Mouse (Mus musculus) ES-E14 (cell line): Measurements from ENCODE around the gene Fabp3. TPM values are rescaled to one million over a fixed set of nuclear protein-coding genes. Genes with fewer than 3 reads are reported as not detected.

Source experiments
- DNase-seq: peaks from one replicate; pipeline ENCODE4 v3.0.0-alpha.2; 2013; ENCODE audit warnings: low read depth, low spot score
- H3K27ac ChIP-seq: 2 replicates; pipeline ENCODE4 v1.5.1; 2012; ENCODE audit warnings: low read depth, mild to moderate bottlenecking, low read length, moderate library complexity, mixed read lengths; ENCODE audit not compliant: poor library complexity, insufficient read depth, severe bottlenecking
- H3K36me3 ChIP-seq: 2 replicates; pipeline ENCODE4 v1.6.1; 2012; ENCODE audit warnings: mild to moderate bottlenecking, low read length, moderate library complexity, mixed read lengths; ENCODE audit not compliant: control insufficient read depth, poor library complexity, insufficient read depth, severe bottlenecking
- H3K4me1 ChIP-seq, 2 experiments: fragments of 150-350 bp in 1 of 2; sonication (generic) in 1 of 2; 2 replicates each; pipeline ENCODE4 v1.6.1; 2012; ENCODE audit warnings: low read length in 2 of 2, mild to moderate bottlenecking in 1 of 2, mixed read lengths in 1 of 2; ENCODE audit not compliant: control insufficient read depth in 2 of 2, insufficient read depth in 2 of 2, poor library complexity in 1 of 2
- H3K4me3 ChIP-seq, 2 experiments: fragments of 150-350 bp in 1 of 2; sonication (generic) in 1 of 2; 2 replicates each; pipeline ENCODE4 v1.5.1; 2012; ENCODE audit warnings: low read length in 2 of 2, low read depth in 1 of 2, mild to moderate bottlenecking in 1 of 2, mixed read lengths in 1 of 2; ENCODE audit not compliant: insufficient read depth in 1 of 2, poor library complexity in 1 of 2, severe bottlenecking in 1 of 2
- H3K9ac ChIP-seq: 2 replicates; pipeline ENCODE4 v1.6.1; 2012; ENCODE audit warnings: low read depth, mild to moderate bottlenecking, low read length, mixed read lengths; ENCODE audit not compliant: poor library complexity, insufficient read depth, severe bottlenecking
- H3K9me3 ChIP-seq: fragments of 150-350 bp; sonication (generic); 2 replicates; pipeline ENCODE4 v1.6.1; 2012; ENCODE audit warnings: low read depth, mild to moderate bottlenecking, low read length; ENCODE audit not compliant: control insufficient read depth, insufficient read depth
- CHD2 ChIP-seq: IDR thresholded peaks from 2 replicates; pipeline ENCODE4 v1.6.1; 2014; ENCODE audit warnings: mild to moderate bottlenecking, low read depth, low read length, inconsistent platforms
- HCFC1 ChIP-seq: IDR thresholded peaks from 2 replicates; pipeline ENCODE4 v1.6.1; 2012; ENCODE audit warnings: low read length, inconsistent platforms, borderline replicate concordance; ENCODE audit not compliant: insufficient read depth
- MAFK ChIP-seq: IDR thresholded peaks from 2 replicates; pipeline ENCODE4 v1.6.1; 2014; ENCODE audit warnings: mild to moderate bottlenecking, low read depth, low read length, inconsistent platforms; ENCODE audit not compliant: insufficient read depth
- ZC3H11A ChIP-seq: IDR thresholded peaks from 2 replicates; pipeline ENCODE4 v1.6.1; 2012; ENCODE audit warnings: low read depth, mild to moderate bottlenecking, inconsistent platforms, low read length, borderline replicate concordance
- ZNF384 ChIP-seq: IDR thresholded peaks from 2 replicates; pipeline ENCODE4 v1.6.1; 2012; ENCODE audit warnings: low read depth, low read length, inconsistent platforms
- in situ Hi-C, 2 experiments: fragments of 600-800 bp; cut with MboI; formaldehyde crosslinking; loops; one replicate each; pipeline ENCODE4 v1.15.1; 2025; ENCODE audit warnings: low sequenced_read_pairs in 2 of 2, inconsistent platforms in 1 of 2; ENCODE audit not compliant: unreplicated experiment in 2 of 2
- total RNA-seq: library from RNA; depleted of rRNA; stranded (reverse); fragments of 300-350 nt; gene quantifications from 2 replicates; pipeline ENCODE4 v1.2.3, GENCODE M21; 2012

Fabp3 gene
- total RNA-seq, 1 experiment = 145 TPM

GRCm38 (mm10) chr4:130323607-130324006, 15.2 kb downstream of the Fabp3 start:
- in situ Hi-C loops = no loop called here
- Histone ChIP-seq H3K9ac (no peak overlapping the region), H3K4me1 (peaks cover 0 to 5% of the 10 kb centered on the region in 2 experiments; a peak in 1 of 4 replicates), H3K4me3 (no peak overlapping the region), H3K36me3 (peaks cover 4% of the 10 kb centered on the region), H3K9me3 (no peaks in the 10 kb centered on the region), H3K27ac (no peak overlapping the region)
- no peak for DNase-seq
- TF ChIP-seq HCFC1 = no peak
- no peak for TF ChIP-seq MAFK
- TF ChIP-seq ZNF384 = no peak
- no peak for TF ChIP-seq ZC3H11A
- TF ChIP-seq CHD2 = no peak

GRCm38 (mm10) chr4:130325446-130325845, 17.1 kb downstream of the Fabp3 start:
- H3K27ac ChIP-seq = no peak overlapping the region
- no peak for DNase-seq
- H3K4me1 ChIP-seq = peaks cover 0 to 8% of the 10 kb centered on the region in 2 experiments; a peak in 1 of 4 replicates
- no peak overlapping the region for H3K4me3 ChIP-seq
- H3K36me3 ChIP-seq = peaks cover 7% of the 10 kb centered on the region
- no peak overlapping the region for H3K9ac ChIP-seq
- in situ Hi-C loops = no loop called here
- TF ChIP-seq HCFC1 = no peak
- no peak for TF ChIP-seq MAFK
- no peak for TF ChIP-seq CHD2
- TF ChIP-seq ZNF384 = no peak
- no peak for TF ChIP-seq ZC3H11A
- H3K9me3 ChIP-seq = no peaks in the 10 kb centered on the region

GRCm38 (mm10) chr4:130327366-130327765, 19.0 kb downstream of the Fabp3 start:
- H3K4me3 ChIP-seq = no peak overlapping the region
- no peak overlapping the region for H3K9ac ChIP-seq
- no peak overlapping the region for H3K27ac ChIP-seq
- TF ChIP-seq MAFK (no peak), CHD2 (no peak), ZNF384 (no peak), HCFC1 (no peak), ZC3H11A (no peak)
- in situ Hi-C loops = no loop called here
- no peaks in the 10 kb centered on the region for H3K9me3 ChIP-seq
- no peak for DNase-seq
- H3K36me3 ChIP-seq = peaks cover 3% of the 10 kb centered on the region; the same call in 1 of the 2 replicates
- peaks cover 0 to 8% of the 10 kb centered on the region in 2 experiments; a peak in 1 of 4 replicates for H3K4me1 ChIP-seq

- H3K4me3 ChIP-seq = no peak overlapping the region
- no peak overlapping the region for H3K9ac ChIP-seq
- in situ Hi-C loops = no loop called here
- H3K4me1 ChIP-seq = no peaks in the 10 kb centered on the region
- H3K27ac ChIP-seq = no peak overlapping the region
- no peak for DNase-seq
- peaks cover 10% of the 10 kb centered on the region; the same call in 1 of the 2 replicates for H3K36me3 ChIP-seq
- no peaks in the 10 kb centered on the region for H3K9me3 ChIP-seq
- TF ChIP-seq CHD2 (no peak), ZNF384 (no peak), HCFC1 (no peak), ZC3H11A (no peak), MAFK (no peak)
These were observed 27.5 kb downstream of the Fabp3 start for GRCm38 (mm10) chr4:130335867-130336266.

- Histone ChIP-seq H3K27ac (no peak overlapping the region), H3K4me3 (no peak overlapping the region), H3K36me3 (peaks cover 9% of the 10 kb centered on the region), H3K4me1 (no peaks in the 10 kb centered on the region), H3K9ac (no peak overlapping the region), H3K9me3 (no peaks in the 10 kb centered on the region)
- in situ Hi-C loops = no loop called here
- TF ChIP-seq MAFK (no peak), ZNF384 (no peak), CHD2 (no peak), HCFC1 (no peak), ZC3H11A (no peak)
- DNase-seq = no peak
These were observed 33.3 kb downstream of the Fabp3 start for GRCm38 (mm10) chr4:130341691-130342090.
